Comparison of ENCODE assay signal across 8 mouse cellular contexts in genomic region chrX:13346696-13347026, GRCm38 (mm10).
DNase-seq lines count a peak whose midpoint lies in the region; ATAC-seq and TF ChIP-seq lines count a peak whose summit lies in the region.

No protein-coding gene starts in this region.

- H3K27ac ChIP-seq in heart, postnatal 0 days (ENCODE audit: low read depth) = peak overlapping the region; percentile 93
- H3K27ac ChIP-seq in limb, embryonic 13.5 days = peak overlapping the region; percentile 87
- peak overlapping the region; percentile 96 for H3K27ac ChIP-seq in midbrain, embryonic 13.5 days

- H3K4me2 ChIP-seq in heart, postnatal 0 days (ENCODE audit: low read depth, low read length) = peak overlapping the region; percentile 64
- peak overlapping the region; percentile 62 for H3K4me2 ChIP-seq in limb, embryonic 13.5 days (replicated peaks)
- H3K4me2 ChIP-seq in midbrain, embryonic 13.5 days (replicated peaks) = peak overlapping the region; percentile 60

- TF ChIP-seq CTCF in heart, postnatal 0 days (IDR thresholded peaks at IDR 0.05; ENCODE audit: low read depth) = no peak

- H3K9ac ChIP-seq in heart, postnatal 0 days (replicated peaks; ENCODE audit: low read depth, low read length) = peak overlapping the region; percentile 29; the same call in 1 of the 2 replicates
- H3K9ac ChIP-seq in limb, embryonic 13.5 days = 0 out of 2 replicates have a peak overlapping the region, but pooled peaks have one; percentile 53
- H3K9ac ChIP-seq in midbrain, embryonic 13.5 days (replicated peaks) = peak overlapping the region; percentile 49

- H3K9me3 ChIP-seq in heart, postnatal 0 days (replicated peaks; ENCODE audit: control insufficient read depth, low read length) = no peaks in the 10 kb centered on the region
- no peaks in the 10 kb centered on the region for H3K9me3 ChIP-seq in limb, embryonic 13.5 days
- no peaks in the 10 kb centered on the region for H3K9me3 ChIP-seq in midbrain, embryonic 13.5 days

- H3K36me3 ChIP-seq in heart, postnatal 0 days (replicated peaks; ENCODE audit: control insufficient read depth, insufficient read depth, low read length) = no peaks in the 10 kb centered on the region
- H3K36me3 ChIP-seq in limb, embryonic 13.5 days = no peaks in the 10 kb centered on the region
- H3K36me3 ChIP-seq in midbrain, embryonic 13.5 days = no peaks in the 10 kb centered on the region

- DNase-seq in cerebellum, adult 9-10 months = peak; percentile 62
- no peak for DNase-seq in cerebellum, adult 11-12 months
- DNase-seq in right cerebral cortex, postnatal 4 days = peak; percentile 32
- no peak for DNase-seq in right cerebral cortex, postnatal 36 days (ENCODE audit: low spot score in 2 of 2)
- no peak for DNase-seq in heart, postnatal 0 days (ENCODE audit: low spot score)
- no peak for DNase-seq in embryo, embryonic 10.5 days (ENCODE audit: low spot score)

- peaks cover under 1% of the 10 kb centered on the region; the same call in 1 of the 2 replicates for H3K27me3 ChIP-seq in heart, postnatal 0 days (ENCODE audit: control insufficient read depth, insufficient read depth, low read length)
- H3K27me3 ChIP-seq in limb, embryonic 13.5 days = peaks cover 30% of the 10 kb centered on the region; the same call in 1 of the 2 replicates
- H3K27me3 ChIP-seq in midbrain, embryonic 13.5 days = peaks cover 30% of the 10 kb centered on the region; the same call in 1 of the 2 replicates

- TF ChIP-seq EP300 in heart, postnatal 0 days (IDR thresholded peaks at IDR 0.05; ENCODE audit: low read depth) = no peak; the same call in 1 of the 2 replicates

- H3K4me3 ChIP-seq in heart, postnatal 0 days (ENCODE audit: low read depth, low read length) = peak overlapping the region; percentile 52
- H3K4me3 ChIP-seq in limb, embryonic 13.5 days = peak overlapping the region; percentile 43
- H3K4me3 ChIP-seq in midbrain, embryonic 13.5 days (replicated peaks) = peak overlapping the region; percentile 40

- 5% methylated on average over 5 of the region's 5 CpGs for WGBS in heart, postnatal 0 days
- 6% methylated on average over 5 of the region's 5 CpGs for WGBS in limb, embryonic 13.5 days
- WGBS in midbrain, embryonic 13.5 days = 16% methylated on average over 5 of the region's 5 CpGs

- no peaks in the 10 kb centered on the region for H3K4me1 ChIP-seq in heart, postnatal 0 days (ENCODE audit: control insufficient read depth, insufficient read depth)
- peaks cover 25% of the 10 kb centered on the region for H3K4me1 ChIP-seq in limb, embryonic 13.5 days
- H3K4me1 ChIP-seq in midbrain, embryonic 13.5 days (replicated peaks) = peaks cover 27% of the 10 kb centered on the region

- peak; percentile 2; the same call in 1 of the 2 replicates for ATAC-seq in heart, postnatal 0 days (ENCODE audit: insufficient read depth, low read depth)
- no peak for ATAC-seq in limb, embryonic 13.5 days (ENCODE audit: low FRiP score, low read depth)
- ATAC-seq in midbrain, embryonic 13.5 days = no peak; the same call in 1 of the 2 replicates

Comparison
In these comparisons a context has a peak if more than half of its experiments do, and no peak if none do; other contexts are left out.
1. DNase-seq: peak in cerebellum, adult 9-10 months (single experiment) and right cerebral cortex, postnatal 4 days (single experiment); none in cerebellum, adult 11-12 months (single experiment), right cerebral cortex, postnatal 36 days (0 of 2), heart, postnatal 0 days (single experiment) and embryo, embryonic 10.5 days (single experiment).
2. Peak in every context shown above with its lines, with median percentiles within 50 percentile points of each other: H3K27ac ChIP-seq, H3K4me2 ChIP-seq, H3K4me3 ChIP-seq and H3K9ac ChIP-seq.